Mouse (Mus musculus): ENCODE results near the gene Bglap2.
"Not testable (repeated sequence)": the region's sequence is repeated elsewhere in the genome, so short reads cannot be mapped to it uniquely, and the experiment has no call there.

Gene Bglap2

GRCm38 (mm10) chr3:88384364-88384763 lies 5.9 kb upstream of the Bglap2 start, which contains the start of gene Bglap:
Bglap (minus strand) TSS chr3:88384464.
- DNase-seq: no peak

- not testable (repeated sequence) for DNase-seq
Measured at GRCm38 (mm10) chr3:88382383-88382782, 3.9 kb upstream of the Bglap2 start.

GRCm38 (mm10) chr3:88381389-88382315 lies 3.2 kb upstream of the Bglap2 start:
- not testable (repeated sequence) for DNase-seq

- not testable (repeated sequence) for DNase-seq
Measured at GRCm38 (mm10) chr3:88376644-88377043, 1.9 kb downstream of the Bglap2 start.

- not testable (repeated sequence) for DNase-seq
Measured at GRCm38 (mm10) chr3:88375750-88376626, 2.5 kb downstream of the Bglap2 start.

GRCm38 (mm10) chr3:88372643-88373042 lies 5.9 kb downstream of the Bglap2 start, which contains the start of gene Bglap3:
Bglap3 (minus strand) TSS chr3:88372743.
- not testable (repeated sequence) for DNase-seq

- DNase-seq: not testable (repeated sequence)
Measured at GRCm38 (mm10) chr3:88368511-88368910, 10.0 kb downstream of the Bglap2 start.

GRCm38 (mm10) chr3:88367517-88367916 lies 11.0 kb downstream of the Bglap2 start:
- not testable (repeated sequence) for DNase-seq

- DNase-seq: not testable (repeated sequence)
Measured at GRCm38 (mm10) chr3:88366830-88367428, 11.6 kb downstream of the Bglap2 start.

- no peak for DNase-seq
Measured at GRCm38 (mm10) chr3:88365705-88366361, 12.7 kb downstream of the Bglap2 start.

- no peak for DNase-seq
Measured at GRCm38 (mm10) chr3:88364337-88364736, 14.2 kb downstream of the Bglap2 start, which contains the start of gene Paqr6. Paqr6 (plus strand) TSS chr3:88364584.

GRCm38 (mm10) chr3:88363700-88364099 lies 14.8 kb downstream of the Bglap2 start:
- DNase-seq: peak; percentile 54

- peak; percentile 40 for DNase-seq
Measured at GRCm38 (mm10) chr3:88361612-88362313, 16.7 kb downstream of the Bglap2 start.

GRCm38 (mm10) chr3:88361096-88361495 lies 17.4 kb downstream of the Bglap2 start:
- no peak for DNase-seq

- DNase-seq: no peak
Measured at GRCm38 (mm10) chr3:88359989-88360388, 18.5 kb downstream of the Bglap2 start.

GRCm38 (mm10) chr3:88359584-88359983 lies 18.9 kb downstream of the Bglap2 start:
- DNase-seq: no peak

GRCm38 (mm10) chr3:88354396-88355165 lies 23.9 kb downstream of the Bglap2 start:
- DNase-seq: no peak

GRCm38 (mm10) chr3:88352907-88353306 lies 25.6 kb downstream of the Bglap2 start:
- DNase-seq: peak; percentile 76

- DNase-seq: no peak
Measured at GRCm38 (mm10) chr3:88350732-88351131, 27.8 kb downstream of the Bglap2 start.

- no peak for DNase-seq
Measured at GRCm38 (mm10) chr3:88339006-88339405, 39.5 kb downstream of the Bglap2 start.

- DNase-seq: no peak
Measured at GRCm38 (mm10) chr3:88338316-88338715, 40.2 kb downstream of the Bglap2 start.
